Mouse (Mus musculus): Measurements from ENCODE around the gene Tbc1d5.

Gene Tbc1d5

DNA sequence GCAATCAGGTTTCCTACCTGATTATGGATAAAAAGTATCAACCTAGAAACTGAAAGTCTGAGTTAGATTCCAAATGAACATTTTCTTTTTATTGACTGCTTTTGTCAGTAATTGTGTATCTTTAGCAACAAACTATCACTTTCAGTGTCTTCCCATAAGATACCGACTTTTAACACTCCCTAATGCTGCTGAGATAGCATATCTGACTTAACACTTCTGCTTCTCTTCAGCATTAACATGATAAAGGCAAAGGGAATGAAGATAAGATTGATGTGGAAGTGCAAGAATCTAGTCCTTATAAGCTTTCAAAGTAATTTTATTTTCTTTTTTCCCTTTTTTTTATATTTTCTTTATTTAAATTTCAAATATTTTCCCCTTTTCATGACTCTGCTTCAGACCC is 138.3 kb downstream of the Tbc1d5 start:
- DNase-seq: no peak

- no peak for DNase-seq
Measured at GRCm38 (mm10) chr17:51023227-51023626, 155.9 kb downstream of the Tbc1d5 start.

GRCm38 (mm10) chr17:51016384-51016783 is 162.8 kb downstream of the Tbc1d5 start:
- DNase-seq: no peak

DNA sequence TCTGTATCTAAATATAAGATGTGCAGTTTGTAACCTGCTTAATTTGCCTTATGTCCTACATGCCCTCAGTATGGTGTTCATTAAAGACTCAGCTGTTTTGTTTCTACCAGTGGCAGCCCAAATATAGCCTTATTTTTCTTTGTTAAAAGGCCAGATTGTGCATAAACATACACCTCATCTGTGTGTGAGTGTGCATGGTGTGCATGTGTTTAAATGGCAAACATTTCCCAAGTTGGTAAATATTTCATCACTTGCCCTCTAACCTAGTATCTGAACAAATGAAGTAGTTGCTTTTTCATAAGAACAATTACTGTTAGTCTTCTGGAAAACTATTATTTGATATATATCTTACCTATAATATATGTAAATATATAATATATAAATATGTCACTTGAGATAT is 165.2 kb downstream of the Tbc1d5 start:
- no peak for DNase-seq

GRCm38 (mm10) chr17:51003179-51003578 is 176.0 kb downstream of the Tbc1d5 start:
- no peak for DNase-seq

DNA sequence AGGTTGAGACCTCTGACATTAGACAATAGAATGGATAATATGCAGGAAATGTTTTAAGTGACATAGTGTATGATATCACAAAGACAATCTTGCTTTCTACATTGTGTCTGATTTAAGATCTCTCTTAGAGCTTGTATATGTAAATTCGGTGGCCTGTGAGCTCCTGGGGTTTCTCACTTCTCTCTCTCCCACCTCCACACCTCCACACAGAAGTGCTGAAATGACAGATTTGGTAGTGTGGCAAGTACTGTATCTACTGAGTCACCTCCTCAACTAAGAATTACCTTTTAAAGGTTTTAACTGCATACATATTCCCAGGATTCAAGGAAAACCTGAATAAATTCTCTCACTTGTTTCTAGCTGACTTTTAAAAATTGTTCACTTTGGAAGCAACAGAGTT is 180.9 kb downstream of the Tbc1d5 start:
- no peak for DNase-seq

- DNase-seq: peak; percentile 75
Measured at GRCm38 (mm10) chr17:50993294-50993993, 185.7 kb downstream of the Tbc1d5 start.

- DNase-seq: no peak
Measured at GRCm38 (mm10) chr17:50990770-50991405, 188.3 kb downstream of the Tbc1d5 start.

DNA sequence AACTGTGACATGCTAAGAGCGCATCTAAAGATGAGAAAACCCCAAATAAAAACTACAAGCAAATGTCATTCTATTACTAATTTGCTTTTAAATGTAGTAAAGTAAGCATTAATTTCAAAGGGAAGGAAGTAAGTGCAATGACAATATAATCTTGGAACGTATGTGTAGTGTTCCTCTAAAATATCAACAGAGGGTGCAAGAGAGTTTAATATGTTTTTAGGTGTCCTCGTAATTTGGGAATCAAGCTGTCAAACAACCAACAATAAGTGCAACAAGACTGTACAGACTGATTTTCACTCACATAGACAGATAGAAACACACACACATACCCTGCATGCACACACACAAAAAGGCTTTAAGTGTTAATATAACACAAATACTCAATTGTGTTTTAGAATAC is 191.2 kb downstream of the Tbc1d5 start:
- no peak for DNase-seq

DNA sequence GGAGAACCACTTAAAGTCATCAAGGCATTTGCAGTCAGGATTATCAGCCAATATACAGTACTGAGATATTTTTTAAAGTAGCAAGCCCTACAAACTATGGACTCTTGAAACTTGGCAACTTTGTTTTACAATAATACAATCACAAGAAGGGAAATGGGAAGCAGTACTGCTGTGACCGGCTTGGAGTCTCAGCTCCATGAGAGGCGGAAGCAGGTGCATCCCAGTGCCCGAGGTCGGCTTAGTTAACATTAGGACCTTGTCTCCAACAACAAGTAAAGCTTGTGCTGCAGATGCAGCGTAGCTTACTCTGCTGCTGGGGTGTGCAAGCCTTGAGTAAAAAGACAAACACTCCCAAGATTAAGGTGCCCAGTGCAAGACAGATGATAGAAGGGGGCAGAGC is 197.2 kb downstream of the Tbc1d5 start:
- DNase-seq: no peak

DNA sequence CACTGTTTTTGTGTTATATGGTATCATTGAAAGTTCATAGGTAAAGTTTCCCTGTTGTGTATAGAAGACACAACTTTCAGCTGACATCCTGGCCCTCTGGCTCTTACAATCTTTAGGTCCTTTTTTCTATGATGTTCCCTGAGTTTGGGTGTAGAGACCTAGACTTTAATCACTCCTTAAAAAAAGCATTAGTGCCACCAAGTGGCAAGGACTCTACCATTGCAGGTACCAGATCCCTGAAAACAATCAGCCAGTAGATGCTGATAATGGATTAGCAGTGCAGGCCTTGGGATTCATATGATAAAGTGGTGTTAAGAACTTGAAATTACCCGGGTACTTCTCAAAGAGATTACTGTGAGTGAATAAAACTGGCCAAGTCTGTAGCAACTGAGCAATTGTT is 207.0 kb downstream of the Tbc1d5 start:
- DNase-seq: no peak

DNA sequence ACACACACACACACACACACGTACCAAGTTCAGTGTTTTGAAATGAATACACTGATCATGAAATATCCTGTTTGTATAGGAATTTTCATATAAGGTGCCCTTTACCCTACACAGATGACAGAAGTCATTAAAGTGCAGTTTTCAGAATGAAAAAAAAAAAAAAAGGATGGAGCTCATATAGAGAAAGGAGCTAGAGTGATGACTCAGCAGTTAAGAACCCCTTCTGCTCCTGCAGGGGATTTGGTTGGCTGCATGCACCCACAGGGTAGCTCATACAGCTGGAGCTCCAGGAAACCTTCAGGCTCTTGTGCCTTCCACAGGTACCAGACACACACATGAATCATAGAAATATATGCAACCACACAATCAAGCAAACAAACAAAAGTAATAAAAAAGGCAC is 213.0 kb downstream of the Tbc1d5 start:
- no peak for DNase-seq

GRCm38 (mm10) chr17:50954313-50954712 is 224.8 kb downstream of the Tbc1d5 start:
- DNase-seq: no peak

- DNase-seq: no peak
Measured at GRCm38 (mm10) chr17:50922308-50922707, 256.8 kb downstream of the Tbc1d5 start.

DNA sequence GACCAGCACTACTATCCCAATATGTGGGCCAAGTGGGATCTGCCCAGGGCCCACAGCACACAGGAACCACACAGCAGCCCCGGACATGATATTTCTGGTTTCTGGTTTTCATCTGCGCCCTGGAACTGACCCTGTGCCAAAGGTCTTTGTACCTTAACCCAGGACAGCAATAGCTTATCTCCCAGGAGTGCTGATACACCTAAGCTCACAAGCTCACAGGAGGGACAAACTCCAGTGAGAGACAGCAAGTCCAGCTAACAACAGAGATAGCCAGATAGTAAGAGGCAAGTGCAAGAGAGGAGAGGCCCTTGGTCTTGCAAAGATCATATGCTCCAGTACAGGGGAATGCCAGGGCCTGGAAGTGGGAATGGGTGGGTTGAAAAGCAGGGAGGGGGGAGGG is 263.9 kb downstream of the Tbc1d5 start:
- no peak for DNase-seq

GRCm38 (mm10) chr17:50908568-50909335 is 270.4 kb downstream of the Tbc1d5 start:
- DNase-seq: no peak

DNA sequence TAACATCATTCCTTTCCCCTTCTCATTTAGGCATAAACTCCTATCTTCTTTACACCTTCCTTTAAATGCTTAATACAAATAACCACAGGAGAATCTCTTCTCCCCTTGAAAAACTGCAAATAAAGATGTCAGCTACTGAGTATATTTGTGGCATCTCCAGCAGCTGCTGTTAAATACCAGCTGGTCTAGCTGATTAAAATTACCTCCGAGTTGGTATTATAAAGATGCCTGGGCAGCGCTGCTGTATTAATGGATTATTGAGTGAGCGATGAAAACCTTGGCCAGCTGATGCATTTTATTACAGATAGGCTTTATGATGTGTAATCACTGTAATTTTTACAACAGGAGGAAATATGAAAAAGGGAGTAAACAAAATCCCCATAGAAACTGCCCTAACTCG is 271.0 kb downstream of the Tbc1d5 start:
- no peak for DNase-seq

- no peak for DNase-seq
Measured at GRCm38 (mm10) chr17:50906630-50907029, 272.5 kb downstream of the Tbc1d5 start.

DNA sequence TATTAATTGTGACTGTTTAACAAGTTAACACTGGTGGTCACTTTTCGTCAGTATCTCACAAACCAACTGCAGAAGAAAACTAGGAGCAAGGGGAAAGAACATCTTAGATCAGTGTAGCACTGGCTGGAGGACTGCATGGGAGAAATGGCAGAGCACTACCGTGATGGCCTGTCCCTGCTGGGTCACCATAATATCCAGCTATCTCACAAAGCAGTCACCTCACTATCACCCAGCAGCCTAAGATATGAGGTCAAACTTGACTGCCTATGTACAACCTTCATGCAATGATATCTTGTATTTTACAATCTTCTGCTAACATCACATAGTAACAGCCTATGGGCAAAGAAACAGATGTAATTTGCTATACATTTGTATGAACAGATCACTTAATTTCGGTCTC is 274.7 kb downstream of the Tbc1d5 start:
- DNase-seq: no peak

DNA sequence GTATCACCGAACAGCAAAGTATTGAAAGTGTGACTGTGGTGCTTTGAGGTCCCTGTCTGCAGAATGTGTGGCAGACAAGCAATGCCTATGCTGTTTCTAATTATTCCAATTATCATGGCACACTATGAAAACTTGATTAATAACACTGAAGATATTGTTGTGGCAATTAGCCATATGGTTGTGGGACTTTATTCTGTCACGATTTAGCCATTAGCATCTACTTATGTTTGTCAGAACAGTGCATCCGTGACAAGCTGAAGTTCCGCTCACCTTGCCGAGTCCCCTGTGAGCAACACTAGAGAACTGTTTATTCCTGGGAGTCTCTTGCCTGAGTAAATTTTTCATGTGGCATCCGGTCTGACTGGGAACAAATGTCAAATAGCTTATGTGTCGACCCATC is 281.3 kb downstream of the Tbc1d5 start:
- DNase-seq: no peak

DNA sequence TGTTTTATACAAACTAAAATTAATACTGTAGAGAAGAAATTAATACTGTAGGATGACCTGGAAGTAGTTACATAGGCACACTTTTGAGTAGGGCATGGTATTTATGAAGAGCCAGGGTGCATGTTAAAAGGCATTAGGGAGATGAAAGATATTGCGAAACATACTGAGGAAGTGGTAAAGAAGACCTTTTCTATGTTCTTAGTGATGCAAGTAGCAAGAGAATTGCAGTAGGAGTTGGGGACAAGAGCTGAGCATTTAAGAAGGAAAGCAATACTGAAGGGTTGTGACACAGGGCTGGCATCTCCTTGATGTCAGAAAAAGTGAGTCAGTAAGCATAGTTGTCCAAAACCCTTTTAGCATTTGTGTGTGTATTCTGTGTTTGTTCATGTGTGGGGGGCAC is 289.7 kb downstream of the Tbc1d5 start:
- no peak for DNase-seq

DNA sequence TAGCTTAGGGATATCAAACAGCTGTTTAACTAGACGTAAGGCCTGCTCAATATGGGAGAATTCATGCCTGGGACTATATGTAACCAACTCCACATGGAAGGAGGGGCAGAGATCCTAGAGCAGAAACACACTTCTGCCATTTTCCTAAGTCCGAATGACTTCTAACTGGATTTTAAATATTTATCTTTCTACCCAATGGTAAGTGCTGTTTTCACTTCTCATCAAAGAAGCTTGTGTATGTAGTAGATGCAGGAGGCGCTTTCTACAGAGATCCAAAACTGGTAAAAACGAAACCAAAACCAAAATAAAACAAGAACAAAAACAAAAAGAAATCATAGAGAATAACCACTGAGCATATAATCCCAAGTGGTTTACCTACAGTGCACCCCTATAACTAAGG is 299.2 kb downstream of the Tbc1d5 start:
- no peak for DNase-seq

DNA sequence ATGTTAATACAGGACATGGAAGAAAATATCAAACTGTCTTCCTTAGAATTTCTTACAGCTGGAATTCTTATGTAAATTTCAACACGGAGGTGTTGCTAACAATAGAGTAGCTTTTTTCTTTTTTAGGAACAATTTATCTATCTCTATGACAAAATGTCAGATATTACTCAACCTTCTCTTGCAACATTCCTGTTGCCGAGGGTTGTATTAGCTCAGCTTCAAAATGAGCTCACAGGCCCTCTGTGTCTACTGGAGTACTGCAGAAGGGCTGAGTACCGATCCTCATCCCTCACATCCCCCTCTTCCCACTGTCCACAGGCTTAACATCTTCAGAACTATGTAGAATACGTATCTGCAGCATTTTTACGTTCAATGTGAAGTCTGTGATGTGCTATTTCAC is 302.7 kb downstream of the Tbc1d5 start:
- no peak for DNase-seq

GRCm38 (mm10) chr17:50874067-50874466 is 305.1 kb downstream of the Tbc1d5 start:
- DNase-seq: no peak
